Mouse (Mus musculus) liver, adult 2 months (tissue): ENCODE data around the gene Irak4.

Experiments used
- CTCF ChIP-seq: fragments of 200-500 bp; IDR thresholded peaks from 2 replicates; pipeline ENCODE4 v1.5.1; 2011; ENCODE audit warnings: low read depth, low read length, control low read depth
- POLR2A ChIP-seq: fragments of 200-500 bp; IDR thresholded peaks from 2 replicates; pipeline ENCODE4 v1.6.1; 2011; ENCODE audit warnings: low read length, control low read depth; ENCODE audit not compliant: insufficient read depth; ENCODE audit errors: extremely low read depth

GRCm38 (mm10) chr15:94499260-94499659 lies 44.2 kb upstream of the Irak4 start:
- TF ChIP-seq POLR2A: no peak
- no peak for TF ChIP-seq CTCF
